Mouse (Mus musculus) bone marrow, adult 2 months (tissue): ENCODE measurements around the gene AI481877.

Experiments
- CTCF ChIP-seq: fragments of 200-500 bp; IDR thresholded peaks from 2 replicates; pipeline ENCODE4 v1.5.1; 2011; ENCODE audit warnings: low read length, control low read depth; ENCODE audit not compliant: control insufficient read depth, insufficient read depth
- POLR2A ChIP-seq: fragments of 200-500 bp; IDR thresholded peaks from 2 replicates; pipeline ENCODE4 v1.6.1; 2011; ENCODE audit warnings: low read depth, mild to moderate bottlenecking, control low read depth, low read length, borderline replicate concordance; ENCODE audit not compliant: control insufficient read depth

GRCm38 (mm10) chr4:59009186-59009585, 129.6 kb downstream of the AI481877 start:
- no peak for TF ChIP-seq CTCF
- no peak for TF ChIP-seq POLR2A
